Mouse (Mus musculus) heart, embryonic 14.5 days (tissue): ENCODE data around the gene Fzr1. TPM values are rescaled to one million over a fixed set of nuclear protein-coding genes. Genes with fewer than 3 reads are reported as not detected.

Experiments
- ATAC-seq: fragments of 200-750 bp; cut with Nextera tagmentation; 2 replicates; pipeline ENCODE4 v1.8.0; 2017; ENCODE audit warnings: low read depth, moderate TSS enrichment; ENCODE audit not compliant: insufficient number of reproducible peaks, insufficient read depth, low FRiP score
- H3K27ac ChIP-seq, 2 experiments: fragments of 200-500 bp in 1 of 2; fragments of 300-500 bp in 1 of 2; sonication (generic) in 1 of 2; replicated peaks in 1 of 2; 2 replicates each; pipeline ENCODE4 v1.5.1; 2012 to 2014; ENCODE audit warnings: low read depth in 2 of 2, low read length in 2 of 2, control low read depth in 1 of 2, mild to moderate bottlenecking in 1 of 2, mixed read lengths in 1 of 2; ENCODE audit not compliant: control insufficient read depth in 1 of 2, insufficient read depth in 1 of 2
- H3K27me3 ChIP-seq: fragments of 300-500 bp; sonication (generic); 2 replicates; pipeline ENCODE4 v1.6.1; 2014; ENCODE audit warnings: mild to moderate bottlenecking, low read length, control low read depth; ENCODE audit not compliant: control insufficient read depth, insufficient read depth
- H3K36me3 ChIP-seq: fragments of 300-500 bp; sonication (generic); 2 replicates; pipeline ENCODE4 v1.6.1; 2014; ENCODE audit warnings: mild to moderate bottlenecking, control low read depth, low read length, mixed read lengths; ENCODE audit not compliant: control insufficient read depth, insufficient read depth
- H3K4me1 ChIP-seq, 2 experiments: fragments of 200-500 bp in 1 of 2; fragments of 300-500 bp in 1 of 2; sonication (generic) in 1 of 2; 2 replicates each; pipeline ENCODE4 v1.6.1; 2012 to 2014; ENCODE audit warnings: low read length in 2 of 2, control low read depth in 1 of 2, mixed read lengths in 1 of 2; ENCODE audit not compliant: control insufficient read depth in 2 of 2, insufficient read depth in 2 of 2
- H3K4me2 ChIP-seq: fragments of 300-500 bp; sonication (generic); 2 replicates; pipeline ENCODE4 v1.6.1; 2014; ENCODE audit warnings: mild to moderate bottlenecking, low read length
- H3K4me3 ChIP-seq, 2 experiments: fragments of 200-500 bp in 1 of 2; fragments of 300-500 bp in 1 of 2; sonication (generic) in 1 of 2; 2 replicates each; pipeline ENCODE4 v1.5.1; 2012 to 2014; ENCODE audit warnings: low read length in 2 of 2, mild to moderate bottlenecking in 2 of 2, control low read depth in 1 of 2, low read depth in 1 of 2, moderate library complexity in 1 of 2; ENCODE audit not compliant: control insufficient read depth in 1 of 2, insufficient read depth in 1 of 2
- H3K9ac ChIP-seq: fragments of 300-500 bp; sonication (generic); 2 replicates; pipeline ENCODE4 v1.6.1; 2014; ENCODE audit warnings: mild to moderate bottlenecking, low read length
- H3K9me3 ChIP-seq: fragments of 300-500 bp; sonication (generic); 2 replicates; pipeline ENCODE4 v1.6.1; 2016; ENCODE audit warnings: low read length, control low read depth; ENCODE audit not compliant: control insufficient read depth
- WGBS: fragments of 180-500 bp; shearing (Covaris S2); extraction: QIAGEN DNeasy Blood & Tissue Kit; methylation state at CpG from one replicate; pipeline ENCODE4 v1.1.7; 2014; 5-methylcytosine and 5-hydroxymethylcytosine counted together
- polyA plus RNA-seq: library from polyadenylated mRNA; unstranded; fragments of >200 nt; fragmentation: Nextera tagmentation; extraction: Ambion mirVana; gene quantifications from 2 replicates; pipeline ENCODE4 v1.2.1, GENCODE M21; 2014

Gene Fzr1
- polyA plus RNA-seq, 1 experiment from 2014 or later, result 64.6 TPM

DNA sequence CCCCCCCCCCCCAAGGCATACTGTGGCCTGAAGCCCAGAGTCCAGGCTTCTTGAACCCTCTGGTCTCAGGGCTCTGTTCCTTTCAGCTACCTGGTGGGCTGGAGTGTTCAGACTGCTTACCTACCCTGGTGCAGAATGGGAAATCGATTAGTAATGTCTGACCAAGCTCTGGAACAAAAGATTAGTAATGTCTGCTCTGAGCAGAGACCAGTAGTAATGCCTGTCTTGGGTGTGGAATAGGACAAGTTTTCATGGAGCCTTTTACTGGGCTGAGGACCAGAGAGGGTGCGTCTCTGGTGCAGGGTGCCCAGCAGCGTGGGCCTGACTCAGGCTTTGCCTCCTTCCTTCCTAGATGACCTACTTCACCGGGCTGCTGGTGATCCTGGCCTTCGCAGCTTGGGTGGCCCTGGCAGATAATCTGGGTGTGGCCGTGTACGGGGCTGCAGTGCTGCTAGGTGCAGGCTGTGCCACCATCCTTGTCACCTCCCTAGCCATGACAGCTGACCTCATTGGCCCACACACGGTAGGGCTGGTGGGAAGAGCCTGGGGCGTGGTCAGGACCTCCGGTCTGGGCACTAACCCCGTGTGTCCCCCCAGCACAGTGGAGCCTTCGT is 15.9 kb downstream of the Fzr1 start:
- WGBS, result 44% methylated on average over 12 of the region's 12 CpGs
- no peak for ATAC-seq
- Histone ChIP-seq H3K27ac (peak overlapping the region; percentile 88 to 96), H3K27me3 (no peaks in the 10 kb centered on the region), H3K36me3 (peaks cover 33% of the 10 kb centered on the region), H3K4me3 (peak overlapping the region in 1 of 2 experiments; percentile 35; a peak in 1 of 4 replicates), H3K9me3 (no peaks in the 10 kb centered on the region), H3K4me1 (peaks cover 37 to 79% of the 10 kb centered on the region in 2 experiments), H3K4me2 (peak overlapping the region; percentile 69), H3K9ac (peak overlapping the region; percentile 73)

DNA sequence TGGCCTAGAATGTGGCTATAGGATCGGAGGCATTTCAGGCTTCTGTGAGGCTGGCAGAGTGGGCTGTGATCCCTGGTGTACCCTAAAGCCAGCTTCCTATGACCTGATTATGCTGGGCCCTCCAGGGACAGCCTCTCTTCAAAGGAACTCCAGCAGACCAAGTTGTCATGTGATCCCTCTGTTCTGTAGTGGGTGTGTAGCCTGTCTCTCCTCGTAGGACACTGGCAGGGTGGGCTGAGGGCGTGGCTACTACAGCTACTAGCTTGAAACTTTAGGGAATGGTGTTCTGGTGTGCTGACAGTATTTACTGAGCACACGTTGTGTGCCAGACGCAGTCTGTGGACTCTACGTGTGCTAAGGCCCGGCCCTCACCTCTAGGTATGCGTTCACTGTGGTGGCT is 17.6 kb downstream of the Fzr1 start:
- H3K27me3 ChIP-seq, result no peaks in the 10 kb centered on the region
- ATAC-seq, result no peak
- H3K4me1 ChIP-seq, result peaks cover 36 to 79% of the 10 kb centered on the region in 2 experiments
- peak overlapping the region; percentile 21 for H3K9ac ChIP-seq
- WGBS, result 50% methylated on average over 8 of the region's 8 CpGs
- no peak overlapping the region for H3K4me2 ChIP-seq
- H3K4me3 ChIP-seq, result no peak overlapping the region
- peak overlapping the region in 1 of 2 experiments; percentile 58; a peak in 1 of 4 replicates for H3K27ac ChIP-seq
- no peaks in the 10 kb centered on the region for H3K9me3 ChIP-seq
- peaks cover 22% of the 10 kb centered on the region for H3K36me3 ChIP-seq

DNA sequence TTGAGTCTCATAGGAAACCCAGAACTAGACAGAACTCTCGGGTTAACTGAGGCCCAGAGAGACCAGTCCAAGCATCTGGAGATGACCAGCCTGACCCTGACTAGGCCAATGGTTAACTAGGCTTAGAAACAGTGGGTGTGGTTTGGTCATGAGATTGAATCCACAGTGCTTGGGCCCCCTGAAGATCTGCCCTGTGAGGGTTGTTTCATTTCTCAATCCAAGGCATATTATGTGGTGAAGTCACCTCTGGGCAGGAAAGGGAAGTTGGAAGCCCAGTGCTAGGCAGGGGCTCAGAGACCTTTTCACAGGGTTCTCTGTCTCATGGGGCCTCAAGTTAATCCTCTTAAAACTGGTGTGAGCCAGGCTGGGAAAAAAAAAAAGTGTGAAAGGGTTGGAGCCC is 19.5 kb downstream of the Fzr1 start:
- no peak for ATAC-seq
- H3K4me1 ChIP-seq, result peaks cover 23 to 61% of the 10 kb centered on the region in 2 experiments
- H3K9ac ChIP-seq, result peak overlapping the region; percentile 92
- peak overlapping the region in 1 of 2 experiments; percentile 63; a peak in 1 of 4 replicates for H3K27ac ChIP-seq
- H3K36me3 ChIP-seq, result peaks cover 22% of the 10 kb centered on the region
- no peaks in the 10 kb centered on the region for H3K9me3 ChIP-seq
- peak overlapping the region in 1 of 2 experiments; percentile 92; a peak in 1 of 4 replicates for H3K4me3 ChIP-seq
- WGBS, result 61% methylated on average over 1 of the region's 1 CpGs
- H3K4me2 ChIP-seq, result peak overlapping the region; percentile 98
- no peaks in the 10 kb centered on the region for H3K27me3 ChIP-seq

DNA sequence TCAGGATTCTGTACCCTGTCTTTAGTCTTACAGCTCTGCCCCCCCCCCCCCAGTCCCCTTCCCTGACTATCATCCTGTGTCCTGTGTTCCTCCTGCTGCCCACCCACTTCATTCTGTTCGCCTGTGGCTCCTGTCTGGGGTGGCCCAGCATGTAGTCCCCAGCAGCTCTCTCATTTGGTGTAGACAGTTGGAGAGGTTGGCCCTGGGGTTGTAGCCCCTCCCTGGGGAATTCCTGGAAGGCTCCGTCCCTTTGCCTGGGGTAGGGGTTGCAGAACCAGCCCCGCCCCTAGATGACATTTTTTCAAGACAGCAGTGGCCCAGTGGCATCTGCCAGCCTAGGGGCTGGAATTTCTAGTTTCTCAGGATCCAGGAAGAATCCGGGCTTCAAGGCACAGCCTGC is 20.1 kb downstream of the Fzr1 start:
- Histone ChIP-seq H3K36me3 (peaks cover 22% of the 10 kb centered on the region), H3K27me3 (no peaks in the 10 kb centered on the region), H3K4me1 (peaks cover 17 to 55% of the 10 kb centered on the region in 2 experiments), H3K9ac (peak overlapping the region; percentile 92), H3K4me2 (peak overlapping the region; percentile 98), H3K9me3 (no peaks in the 10 kb centered on the region), H3K4me3 (peak overlapping the region; percentile 87 to 92), H3K27ac (peak overlapping the region in 1 of 2 experiments; percentile 63; a peak in 2 of 4 replicates)
- ATAC-seq, result no peak
- 14% methylated on average over 4 of the region's 4 CpGs for WGBS

DNA sequence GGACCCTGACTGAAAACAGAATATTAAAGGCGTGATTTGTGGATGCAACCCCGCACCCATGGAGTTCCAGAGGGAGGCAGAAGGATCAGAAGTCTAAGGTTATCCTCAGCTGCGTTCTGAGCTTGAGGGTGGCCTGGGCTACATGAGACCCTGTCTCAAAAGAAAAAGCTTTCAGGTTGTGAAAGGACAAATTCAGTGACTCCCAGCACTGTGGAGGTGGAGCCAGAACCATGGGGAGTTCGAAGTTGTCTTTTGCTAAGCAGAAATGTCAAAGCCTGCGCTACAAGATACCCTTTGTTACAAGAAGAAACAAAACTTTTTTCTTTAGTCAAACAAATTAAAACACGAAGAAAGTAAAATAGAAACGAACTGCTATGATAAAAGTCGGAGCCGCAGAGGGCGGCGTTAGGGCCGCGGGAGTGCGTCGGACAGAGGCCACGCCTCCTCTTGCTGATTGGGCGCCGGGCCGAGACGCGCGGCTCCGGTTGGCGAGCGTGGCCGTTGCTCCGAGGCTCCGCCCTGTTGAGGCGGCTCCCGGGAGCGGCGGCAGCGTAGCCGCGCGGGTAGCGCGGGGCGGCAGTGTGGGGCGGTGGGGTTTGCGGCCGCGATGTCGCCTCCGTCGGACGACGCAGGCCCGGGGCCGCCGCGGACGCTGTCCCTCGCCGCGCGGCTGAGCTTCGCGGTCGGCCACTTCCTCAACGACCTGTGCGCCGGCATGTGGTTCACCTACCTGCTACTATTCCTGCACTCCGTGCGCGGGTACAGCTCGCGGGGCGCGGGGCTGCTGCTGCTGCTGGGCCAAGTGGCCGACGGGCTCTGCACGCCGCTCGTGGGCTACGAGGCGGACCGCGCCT is 21.1 kb downstream of the Fzr1 start, which contains the start of gene Mfsd12:
Gene Mfsd12, plus strand, starts transcription at position 501 of the 854 bp plus-strand sequence.
- H3K4me1 ChIP-seq, result peaks cover 9 to 45% of the 10 kb centered on the region in 2 experiments
- 2% methylated on average over 77 of the region's 79 CpGs for WGBS

DNA sequence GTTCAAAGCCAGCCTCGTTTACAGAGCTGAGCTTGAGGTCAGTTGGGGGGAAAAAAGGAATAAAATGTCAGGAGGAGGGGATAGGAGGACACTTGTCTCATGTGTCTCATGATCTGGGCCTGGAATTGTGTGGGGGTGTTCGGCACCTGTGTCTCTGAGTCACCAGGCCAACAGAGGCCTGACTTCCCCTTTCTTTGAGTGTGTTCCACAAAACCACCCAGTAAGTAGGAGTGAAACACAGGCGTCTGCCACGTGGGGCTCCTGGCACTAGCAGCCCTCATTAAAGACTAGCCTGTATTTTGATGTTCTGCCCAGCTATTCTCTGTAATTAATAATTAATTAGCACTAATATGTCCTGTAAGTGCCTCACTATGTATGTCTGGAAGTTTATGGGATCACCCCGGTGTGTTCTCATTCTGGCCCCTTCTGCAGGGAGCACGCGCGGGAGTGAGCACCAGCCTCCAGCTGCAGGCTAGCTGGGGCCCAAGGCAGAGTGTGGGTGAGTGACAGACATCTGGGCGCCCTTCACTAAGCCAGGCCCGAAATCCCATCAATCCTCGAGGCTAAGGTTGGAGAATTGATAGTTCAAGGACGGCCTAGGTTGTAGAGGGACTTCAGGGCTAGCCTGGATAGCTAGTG is 21.8 kb downstream of the Fzr1 start:
- Histone ChIP-seq H3K9ac (no peak overlapping the region), H3K9me3 (no peaks in the 10 kb centered on the region), H3K4me3 (peak overlapping the region in 1 of 2 experiments; percentile 92; a peak in 1 of 4 replicates), H3K4me1 (peaks cover 9 to 37% of the 10 kb centered on the region in 2 experiments), H3K27me3 (no peaks in the 10 kb centered on the region), H3K4me2 (peak overlapping the region; percentile 98), H3K36me3 (peaks cover 12% of the 10 kb centered on the region), H3K27ac (no peak overlapping the region)
- WGBS, result 51% methylated on average over 12 of the region's 12 CpGs
- no peak for ATAC-seq

More for the DNA sequence above, 21.1 kb downstream of the Fzr1 start, which contains the start of gene Mfsd12:
- H3K27me3 ChIP-seq, result no peaks in the 10 kb centered on the region
- H3K9me3 ChIP-seq, result no peaks in the 10 kb centered on the region
- peaks cover 19% of the 10 kb centered on the region for H3K36me3 ChIP-seq
- H3K4me2 ChIP-seq, result peak within 1 kb of the TSS; percentile 98
- peak within 1 kb of the TSS; percentile 87 to 92 for H3K4me3 ChIP-seq
- ATAC-seq, result peak; percentile 82
- H3K27ac ChIP-seq, result peak within 1 kb of the TSS in 1 of 2 experiments; percentile 63; a peak in 3 of 4 replicates
- H3K9ac ChIP-seq, result peak within 1 kb of the TSS; percentile 92

DNA sequence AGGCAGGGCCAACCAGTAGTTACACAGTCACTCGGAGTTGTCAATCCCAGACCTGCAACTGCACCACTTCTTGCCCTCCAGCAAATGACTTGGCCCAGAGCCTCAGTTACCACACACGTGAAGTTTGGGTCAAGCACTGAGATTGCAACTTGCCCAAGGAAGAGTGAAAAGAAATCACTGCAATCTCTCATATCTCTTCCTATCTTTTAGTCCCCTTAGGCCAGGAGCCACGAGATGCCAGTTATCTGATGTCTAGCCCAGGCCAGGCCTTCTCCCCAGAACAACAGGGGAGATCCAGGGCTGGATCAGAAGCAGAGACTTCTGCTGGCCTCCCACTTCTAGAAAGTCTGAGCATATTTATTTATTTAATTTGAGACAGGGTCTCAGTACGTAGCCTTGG is 22.8 kb downstream of the Fzr1 start:
- H3K27me3 ChIP-seq, result no peaks in the 10 kb centered on the region
- no peak overlapping the region for H3K9ac ChIP-seq
- WGBS, result 67% methylated on average over 4 of the region's 4 CpGs
- peaks cover 9 to 31% of the 10 kb centered on the region in 2 experiments for H3K4me1 ChIP-seq
- ATAC-seq, result no peak
- no peak overlapping the region for H3K4me2 ChIP-seq
- no peaks in the 10 kb centered on the region for H3K9me3 ChIP-seq
- peaks cover 6% of the 10 kb centered on the region; the same call in 1 of the 2 replicates for H3K36me3 ChIP-seq
- no peak overlapping the region for H3K27ac ChIP-seq
- no peak overlapping the region for H3K4me3 ChIP-seq
